Mouse (Mus musculus) frontal cortex, adult 2 months (tissue): ENCODE data around the gene Zfp654. TPM values are rescaled to one million over a fixed set of nuclear protein-coding genes. Genes with fewer than 3 reads are reported as not detected.
"Not testable (repeated sequence)": the region's sequence is repeated elsewhere in the genome, so short reads cannot be mapped to it uniquely, and the experiment has no call there.

Experiments used
- DNase-seq, 2 experiments: peaks; one replicate each; pipeline ENCODE4 v3.0.0; 2022; ENCODE audit warnings: low spot score in 1 of 2; ENCODE audit errors: extremely low spot score in 1 of 2
- polyA plus RNA-seq: library from polyadenylated mRNA; depleted of rRNA; stranded (reverse); fragments of >200 nt; gene quantifications from 2 replicates; pipeline ENCODE4 v1.2.3, GENCODE M21; 2012; rRNA removed

Zfp654 gene
- 9.2 and 11.3 TPM in 2 replicates for polyA plus RNA-seq

DNA sequence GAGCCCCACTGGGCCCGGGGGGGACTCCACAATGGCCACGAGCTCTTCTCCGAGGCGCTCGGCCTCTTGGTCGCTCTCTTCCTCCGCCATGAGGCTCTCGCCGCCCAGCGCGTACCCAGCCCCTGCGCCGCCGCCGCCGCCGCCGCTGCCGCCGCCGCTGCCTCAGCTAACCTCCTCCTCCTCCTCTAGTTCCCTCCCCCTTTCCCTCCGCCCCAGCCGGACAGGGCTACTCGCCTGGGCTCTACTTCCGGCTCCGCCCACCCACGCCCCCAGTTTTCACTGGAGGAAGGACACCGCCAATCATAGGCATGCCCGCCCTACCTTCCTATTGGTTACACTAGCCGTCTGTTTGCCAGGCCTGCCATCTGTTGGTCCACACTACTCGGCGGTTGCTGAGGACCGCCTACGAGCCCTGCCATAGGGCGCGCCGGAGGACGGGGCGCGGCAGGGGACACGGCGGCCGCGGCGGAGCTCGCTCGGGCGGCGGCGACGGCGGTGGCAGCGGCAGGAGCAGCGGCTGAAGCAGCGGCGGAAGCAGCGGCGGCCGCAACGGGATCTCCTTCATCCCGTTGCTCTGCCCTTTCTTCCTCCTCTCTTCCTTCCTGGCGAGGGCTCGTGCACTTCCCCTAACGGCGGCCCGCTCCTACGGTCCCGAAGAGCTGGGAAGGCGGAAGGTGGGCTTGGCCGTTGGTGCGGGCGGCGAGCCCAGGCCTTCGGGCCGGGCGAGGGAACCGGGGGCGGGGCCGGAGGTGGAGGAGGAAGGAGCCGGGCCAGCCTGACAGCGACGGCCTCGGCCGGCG, at the start of gene Zfp654, which contains the start of gene Cggbp1:
TSS of gene Zfp654 (minus strand) at position 90 of the 800 bp plus-strand sequence.
TSS of gene Cggbp1 (plus strand) at position 434 of the 800 bp plus-strand sequence.
- peak; percentile 100 for DNase-seq

DNA sequence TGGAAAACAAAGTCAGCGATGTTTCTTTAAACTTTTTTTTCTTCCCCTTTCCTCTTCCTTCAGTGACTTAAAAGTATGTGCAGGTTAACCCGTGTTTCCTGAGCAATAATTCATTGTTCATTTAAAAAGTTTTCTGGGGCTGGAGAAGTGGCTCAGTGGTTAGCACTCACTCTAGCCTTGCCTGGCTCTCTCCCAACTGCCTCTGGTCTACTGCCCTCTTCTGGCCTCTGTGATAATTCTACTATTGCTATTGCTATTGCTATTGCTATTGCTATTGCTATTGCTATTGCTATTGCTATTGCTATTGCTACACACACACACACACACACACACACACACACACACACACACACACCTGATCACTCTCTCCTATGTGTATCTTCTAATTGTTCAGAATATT, 47.6 kb upstream of the Zfp654 start:
- no peak for DNase-seq

DNA sequence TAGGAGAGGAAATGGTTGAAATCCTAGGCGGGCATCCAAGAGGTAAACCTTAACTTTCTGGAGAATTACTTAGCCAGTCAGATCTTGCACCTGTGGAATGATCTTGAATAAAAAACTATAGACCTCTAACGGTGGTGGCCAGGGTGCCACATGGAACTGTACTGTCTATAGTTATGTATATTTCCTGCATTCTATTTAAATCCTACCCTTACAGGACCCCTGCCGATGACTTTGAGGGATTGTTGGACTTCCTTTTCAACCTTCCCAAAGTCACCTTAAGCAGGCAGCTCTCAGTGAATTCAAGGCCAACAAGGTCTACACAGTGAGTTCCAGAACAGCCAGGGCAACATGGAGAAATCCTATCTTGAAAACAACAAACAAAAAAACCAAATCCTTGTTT, 38.0 kb upstream of the Zfp654 start:
- DNase-seq, result no peak

DNA sequence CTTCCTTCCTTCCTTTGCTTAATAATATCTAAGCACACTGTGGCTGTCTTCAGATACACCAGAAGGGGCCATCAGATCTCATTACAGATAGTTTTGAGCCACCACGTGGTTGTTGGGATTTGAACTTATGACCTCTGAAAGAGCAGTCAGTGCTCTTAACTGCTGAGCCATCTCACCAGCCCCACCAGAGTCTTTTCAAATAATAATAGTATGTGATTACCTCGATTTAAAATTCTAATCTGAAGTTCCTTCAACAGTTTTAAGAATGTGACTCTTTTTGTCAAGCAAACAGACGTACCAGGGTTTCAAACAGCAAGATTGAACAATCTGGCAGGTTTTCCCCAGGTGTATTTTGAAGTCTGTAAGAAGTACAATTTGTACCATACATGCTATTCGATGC, 34.1 kb upstream of the Zfp654 start:
- no peak for DNase-seq

DNA sequence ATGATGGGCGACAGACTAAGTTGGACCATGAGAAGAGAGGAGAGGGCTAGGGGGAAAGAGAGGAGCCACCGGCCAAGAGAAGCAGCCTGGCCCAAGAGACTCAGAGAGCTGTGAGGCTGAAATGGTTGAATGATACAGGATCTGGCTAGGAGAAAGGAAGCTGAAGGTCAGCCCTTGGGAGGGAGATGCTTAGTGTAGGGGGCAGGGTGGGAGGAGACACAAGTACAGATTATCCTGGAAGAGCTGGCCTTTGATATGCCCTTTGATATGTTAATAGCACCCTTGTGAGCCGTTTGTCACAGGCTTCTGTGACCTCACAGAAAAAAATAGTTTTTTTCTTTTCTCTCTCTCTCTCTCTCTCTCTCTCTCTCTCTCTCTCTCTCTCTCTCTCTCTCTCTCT, 33.7 kb upstream of the Zfp654 start:
- DNase-seq, result no peak

DNA sequence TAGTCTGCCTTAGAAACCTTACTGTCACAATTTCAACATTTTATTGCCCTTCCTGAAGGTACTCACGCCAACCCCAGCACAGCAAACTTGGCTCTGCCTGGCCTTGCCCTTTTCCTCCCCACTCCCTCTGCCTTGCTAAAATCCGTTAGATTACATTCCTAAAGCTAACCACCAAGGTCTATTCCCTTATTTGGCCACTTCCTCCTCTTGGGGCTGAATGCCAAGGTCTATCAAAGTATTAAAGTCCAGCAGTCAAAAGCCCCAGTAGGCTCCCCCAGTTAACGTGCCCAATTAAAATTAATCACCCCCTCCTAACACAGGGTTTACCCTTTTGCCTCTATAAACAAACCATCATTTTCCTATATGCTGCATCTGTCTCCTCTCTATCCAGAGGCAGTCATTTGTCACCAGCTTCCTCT, 33.0 kb upstream of the Zfp654 start:
- DNase-seq, result no peak

DNA sequence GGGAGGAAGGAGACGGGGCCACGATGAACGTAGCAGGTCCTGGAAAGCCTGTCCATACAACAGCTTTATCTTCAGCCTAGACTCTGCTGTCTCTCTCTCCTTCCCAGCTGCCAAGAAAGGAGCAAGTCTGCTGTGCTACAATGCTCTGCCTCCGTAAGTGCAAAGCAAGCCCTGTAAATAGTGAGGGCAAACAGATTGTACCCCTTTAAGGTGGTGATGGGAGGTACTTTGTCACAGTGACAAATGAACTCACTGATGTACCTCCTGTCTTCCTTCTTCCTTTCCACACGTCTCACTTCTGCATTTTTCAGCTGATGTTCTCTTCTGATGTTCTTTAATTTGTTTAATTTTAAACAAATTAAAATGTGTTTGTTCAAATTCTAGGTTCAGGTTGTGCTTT, 32.4 kb upstream of the Zfp654 start:
- no peak for DNase-seq

DNA sequence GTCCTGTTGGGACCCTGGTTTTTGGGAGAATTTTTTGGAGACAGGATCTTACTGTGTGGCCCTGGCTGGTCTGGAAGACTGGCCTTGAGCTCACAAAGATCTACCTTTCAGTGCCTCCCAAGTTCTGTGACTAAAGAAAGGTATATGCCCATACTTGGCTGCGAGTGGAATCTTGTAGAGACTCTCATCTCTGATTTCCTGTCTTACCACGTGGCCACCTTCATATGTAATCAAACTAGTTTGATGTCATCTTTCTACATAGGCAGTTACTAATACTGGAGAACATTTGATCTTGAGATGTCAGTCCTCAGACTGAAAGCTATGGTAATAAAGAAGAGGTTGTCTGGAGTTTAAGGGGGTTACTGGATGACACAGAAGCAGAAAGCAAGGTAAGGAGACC, 30.0 kb upstream of the Zfp654 start:
- no peak for DNase-seq

DNA sequence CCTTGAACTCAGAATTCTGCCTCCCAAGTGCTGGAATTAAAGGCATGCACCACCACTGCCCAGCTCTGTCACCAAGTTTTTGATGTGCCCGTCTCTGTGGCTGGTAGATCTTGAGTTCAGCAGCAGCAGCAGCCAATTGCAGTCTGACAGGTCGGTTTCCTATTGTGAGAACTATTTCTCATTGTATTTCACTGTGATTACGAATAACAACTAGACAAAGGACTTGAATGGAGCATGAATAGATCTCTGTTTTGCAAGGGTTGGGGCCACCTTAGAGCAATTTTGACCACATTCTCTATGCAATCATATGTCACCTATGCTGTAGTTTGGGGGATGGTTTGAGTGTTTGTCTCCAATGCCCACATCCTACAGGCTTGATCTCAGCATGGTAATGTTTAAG, 29.5 kb upstream of the Zfp654 start:
- no peak for DNase-seq

DNA sequence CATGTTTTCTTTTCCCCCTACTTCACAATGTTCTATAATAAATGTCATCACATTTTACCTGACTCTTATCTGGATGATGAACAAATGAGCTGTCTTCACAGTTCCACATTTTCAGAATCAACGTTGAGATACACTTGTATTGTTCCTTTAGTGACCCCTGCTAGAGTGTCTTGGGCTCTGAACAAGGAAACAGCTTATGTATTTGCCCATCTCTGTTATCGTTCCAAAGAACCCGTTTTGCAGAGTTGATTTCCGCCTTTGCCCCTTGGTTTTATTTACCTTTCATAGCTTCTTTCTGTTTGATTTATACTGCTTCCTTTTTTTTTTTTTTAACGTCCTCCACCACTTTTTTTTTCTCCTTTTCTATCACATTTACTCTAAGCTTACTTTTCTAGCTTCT, 28.3 kb upstream of the Zfp654 start:
- no peak for DNase-seq

DNA sequence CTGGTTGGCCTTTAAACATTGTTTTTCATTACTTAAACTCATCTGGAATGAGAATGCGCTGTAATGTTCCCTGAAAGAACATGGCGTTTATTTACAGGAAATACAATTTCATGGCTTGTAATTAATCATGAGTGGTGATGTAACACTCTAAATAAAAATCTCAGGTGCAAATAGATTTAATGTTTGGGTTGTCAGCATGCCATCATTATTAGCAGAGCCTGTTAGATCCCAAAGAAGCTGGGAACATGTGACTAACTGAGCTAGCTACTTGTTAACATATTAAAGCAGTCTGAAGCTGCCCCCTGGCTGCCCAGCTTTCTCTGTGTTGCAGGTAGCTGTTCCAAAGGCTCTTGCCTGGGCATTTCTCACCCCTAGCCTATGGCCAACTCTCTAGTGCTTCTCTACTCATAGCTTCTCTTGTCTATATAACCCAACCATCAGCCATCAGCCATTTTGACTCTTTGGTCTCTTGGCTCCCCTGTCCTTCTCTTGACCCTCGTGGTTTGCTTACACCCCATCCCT, 27.2 kb upstream of the Zfp654 start:
- no peak for DNase-seq

DNA sequence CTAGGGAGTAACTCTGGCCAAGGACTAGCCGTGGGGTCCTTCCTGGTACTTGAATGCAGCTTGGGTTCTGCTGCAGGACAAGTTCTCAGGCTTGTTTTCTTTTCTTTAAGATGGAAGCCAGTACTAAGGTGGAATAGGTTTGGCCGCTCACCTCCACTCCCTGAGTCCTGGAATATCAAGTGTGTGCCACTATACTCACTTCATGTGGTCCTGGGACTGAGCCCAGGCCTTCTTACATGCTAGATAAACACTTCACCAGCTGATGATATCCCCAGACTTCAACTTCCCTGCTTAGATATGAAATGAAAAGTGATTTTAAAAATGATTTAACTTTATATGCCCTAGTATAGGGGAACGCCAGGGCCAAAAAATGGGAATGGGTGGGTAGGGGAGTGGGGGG, 25.9 kb upstream of the Zfp654 start:
- DNase-seq, result no peak

DNA sequence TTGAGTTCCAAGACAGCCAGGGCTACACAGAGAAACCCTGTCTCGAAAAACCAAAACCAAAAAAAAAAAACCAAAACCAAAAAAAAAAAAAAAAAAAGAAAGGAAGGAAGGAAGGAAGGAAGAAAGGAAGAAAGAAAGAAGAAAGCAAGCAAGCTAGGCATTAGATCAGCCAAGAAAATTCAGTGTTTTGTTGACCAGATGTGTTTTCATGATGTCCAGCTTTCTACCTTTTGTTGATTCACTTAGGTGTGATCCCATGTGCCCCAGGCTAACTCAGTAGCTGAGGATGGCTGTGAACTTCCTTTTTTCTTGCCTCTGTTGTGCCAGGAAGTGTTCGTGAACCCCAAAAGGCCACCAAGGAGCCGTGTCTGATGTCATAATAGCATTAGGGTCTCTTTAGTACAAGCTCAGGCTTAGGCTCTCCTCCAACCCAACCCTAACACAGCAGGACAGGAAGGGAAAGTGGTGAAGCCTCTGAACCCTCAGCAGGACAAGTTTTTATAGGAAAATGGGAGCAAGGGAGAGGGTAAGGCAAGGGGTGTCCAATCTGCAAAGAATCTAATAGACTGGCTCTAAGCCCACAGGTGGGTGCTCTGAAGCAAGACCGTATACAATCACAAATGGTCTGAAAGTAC, 25.3 kb upstream of the Zfp654 start:
- DNase-seq, result no peak

DNA sequence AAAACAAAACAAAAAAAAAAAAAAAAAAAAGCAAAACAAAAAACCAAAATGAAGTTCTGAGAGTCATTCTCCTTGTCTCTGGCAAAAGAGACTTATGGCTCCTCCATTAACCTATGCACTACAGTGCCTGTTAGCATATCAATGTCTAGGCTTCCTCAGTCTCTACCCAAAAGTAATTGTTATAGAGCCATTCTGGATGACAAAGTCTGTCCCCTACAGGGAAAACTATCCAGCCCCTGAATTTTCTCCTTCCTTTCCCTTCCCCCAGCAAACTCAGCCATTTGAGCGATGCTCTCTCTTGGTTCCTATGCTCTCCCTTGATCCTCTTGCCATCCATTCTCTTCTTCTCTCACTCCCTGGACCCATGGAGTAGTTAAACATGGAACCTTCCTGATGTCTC, 24.4 kb upstream of the Zfp654 start:
- DNase-seq, result no peak

DNA sequence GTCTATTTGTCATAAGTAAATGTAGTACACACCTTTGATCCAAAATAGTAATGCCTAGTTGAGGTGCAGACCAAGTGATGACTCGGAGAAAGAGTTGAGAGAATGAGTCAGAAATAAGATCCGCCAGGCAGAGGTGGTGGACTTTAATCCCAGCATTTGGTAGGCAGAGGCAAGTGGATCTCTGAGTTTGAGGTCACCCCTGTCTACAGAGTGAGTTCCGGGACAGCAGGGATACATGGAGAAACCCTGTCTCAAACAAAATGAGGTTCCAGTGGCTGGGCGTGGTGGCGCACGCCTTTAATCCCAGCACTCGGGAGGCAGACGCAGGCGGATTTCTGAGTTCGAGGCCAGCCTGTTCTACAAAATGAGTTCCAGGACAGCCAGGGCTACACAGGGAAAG, 23.9 kb upstream of the Zfp654 start:
- DNase-seq, result no peak

DNA sequence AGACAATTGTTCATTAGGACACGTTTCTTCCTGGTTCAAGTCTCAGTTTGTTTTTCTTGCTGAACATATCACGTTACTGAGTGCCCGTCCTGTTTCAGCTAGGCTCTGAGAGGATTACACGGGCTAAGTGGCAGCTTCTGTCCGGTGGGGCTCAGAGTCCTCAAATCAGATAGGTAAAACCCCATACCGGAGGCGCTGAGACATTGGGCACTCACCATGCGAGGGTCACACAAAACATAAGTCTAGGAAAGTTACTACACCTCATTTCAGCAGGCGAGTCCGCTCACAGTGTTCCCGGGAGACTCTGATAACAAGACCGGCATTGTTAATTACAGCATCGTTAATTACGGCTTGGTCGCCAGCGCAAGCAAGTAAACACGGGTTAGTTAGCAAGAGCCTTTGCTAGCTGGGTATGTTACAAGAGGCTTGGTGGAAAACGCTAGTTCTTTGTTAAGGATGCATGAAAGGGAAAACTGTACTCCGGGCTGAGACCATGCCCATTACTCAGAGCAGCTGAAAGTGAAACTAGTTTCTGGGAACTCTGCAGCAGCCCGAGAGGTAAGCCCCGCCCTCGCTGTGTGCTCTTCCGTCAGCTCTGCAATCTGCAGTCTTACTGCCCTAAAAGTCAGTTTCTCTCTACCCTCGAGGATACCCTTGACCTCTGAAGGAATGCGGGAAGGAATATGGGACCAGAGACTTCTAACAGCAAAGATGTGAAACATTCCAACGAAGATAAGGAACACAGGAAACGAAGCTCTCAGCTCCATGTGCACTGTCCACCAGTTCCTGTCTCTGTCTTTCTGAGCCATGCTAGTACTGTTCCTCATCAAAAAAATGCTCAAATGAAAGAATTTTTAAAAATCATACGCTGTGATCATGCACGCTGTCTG, 22.2 kb upstream of the Zfp654 start:
- peak in 1 of 2 experiments; percentile 50 for DNase-seq

DNA sequence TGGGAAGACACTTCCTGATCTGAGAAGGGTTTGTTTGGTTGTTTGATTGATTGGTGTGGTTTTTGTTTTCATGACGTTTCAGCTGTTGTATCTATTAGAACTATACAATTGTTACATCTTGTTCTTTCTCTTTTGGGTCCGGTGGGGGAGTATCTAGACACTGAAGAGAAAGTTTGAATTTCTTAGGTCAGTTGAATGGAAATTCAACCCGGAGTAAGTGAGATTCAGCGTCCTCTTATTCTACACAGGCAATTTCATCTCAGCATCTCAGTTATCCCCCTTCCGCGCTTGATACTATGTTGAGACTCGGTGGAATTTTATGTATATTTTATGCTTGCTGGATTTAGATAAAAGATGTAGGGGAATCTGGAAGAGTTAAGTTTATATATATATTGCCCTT, 21.4 kb upstream of the Zfp654 start:
- no peak for DNase-seq

DNA sequence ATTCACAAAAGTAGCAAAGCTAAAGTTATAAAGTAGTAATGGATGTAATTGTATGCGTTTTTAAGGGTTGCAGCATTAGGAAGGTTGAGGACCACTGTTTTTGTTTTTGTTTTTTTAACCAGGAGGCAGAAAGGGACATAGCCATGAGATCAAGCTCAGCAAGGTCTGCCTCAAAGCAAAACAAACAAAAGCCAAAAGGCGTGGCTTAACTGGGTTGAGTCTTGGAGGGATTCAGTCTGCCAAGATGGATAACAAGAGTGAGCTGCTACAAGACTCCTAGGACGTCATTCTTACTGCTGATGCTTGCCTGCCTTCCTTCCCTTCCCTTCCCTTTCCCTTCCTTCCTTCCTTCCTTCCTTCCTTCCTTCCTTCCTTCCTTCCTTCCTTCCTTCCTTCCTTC, 20.8 kb upstream of the Zfp654 start:
- no peak for DNase-seq

DNA sequence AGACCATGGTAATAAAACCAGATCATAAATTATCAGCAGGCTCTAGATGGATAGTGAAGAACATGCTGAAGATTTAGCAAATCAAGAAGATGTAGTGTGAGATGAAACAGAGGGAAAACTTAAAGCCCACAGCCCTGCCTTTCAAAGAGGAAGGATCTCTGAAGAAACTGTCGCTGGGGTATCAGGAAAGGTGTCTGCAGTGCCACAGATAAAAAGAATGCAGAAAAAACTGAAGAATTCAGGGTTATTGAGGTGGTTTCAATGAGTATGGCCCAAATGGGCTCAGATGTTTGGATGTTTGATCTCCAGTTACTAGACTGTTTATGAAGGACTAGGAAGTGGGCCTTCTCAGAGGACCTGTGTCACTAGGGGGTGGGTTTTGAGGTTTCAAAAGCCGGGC, 18.2 kb upstream of the Zfp654 start:
- DNase-seq, result no peak

DNA sequence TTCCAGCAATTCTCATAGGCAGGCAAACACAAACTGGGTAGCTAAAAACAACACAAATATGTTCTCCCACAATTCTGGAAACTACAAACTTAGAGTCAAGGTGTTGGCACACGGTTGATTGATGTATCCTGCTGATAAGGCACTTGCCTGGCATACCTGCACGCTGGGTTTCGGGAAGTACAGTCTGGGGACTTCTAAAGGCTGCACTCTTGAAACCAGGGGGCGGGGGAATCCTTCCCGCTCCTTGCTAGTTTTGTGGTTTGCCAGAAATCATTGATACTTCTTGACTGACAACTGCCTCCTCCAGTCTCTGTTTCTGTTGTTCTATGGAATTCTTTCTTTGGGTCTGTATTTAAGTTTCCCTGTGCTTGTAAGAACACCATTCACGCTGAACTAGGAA, 17.2 kb upstream of the Zfp654 start:
- DNase-seq, result no peak

DNA sequence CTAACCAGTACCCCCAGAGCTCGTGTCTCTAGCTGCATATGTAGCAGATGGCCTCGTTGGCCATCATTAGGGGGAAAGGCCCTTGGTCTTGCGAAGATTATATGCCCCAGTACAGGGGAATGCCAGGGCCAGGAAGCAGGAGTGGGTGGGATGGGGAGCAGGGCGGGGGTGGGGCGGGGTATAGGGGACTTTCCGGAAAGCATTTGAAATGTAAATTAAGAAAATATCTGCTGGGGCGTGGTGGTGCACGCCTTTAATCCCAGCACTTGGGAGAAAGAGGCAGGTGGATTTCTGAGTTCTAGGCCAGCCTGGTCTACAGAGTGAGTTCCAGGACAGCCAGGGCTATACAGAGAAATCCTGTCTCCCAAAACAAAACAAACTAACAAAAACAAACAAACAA, 14.4 kb upstream of the Zfp654 start:
- DNase-seq, result not testable (repeated sequence)
